Mouse (Mus musculus) stomach, embryonic 16.5 days (tissue): Measurements from ENCODE around the gene Adcy7. TPM values are rescaled to one million over a fixed set of nuclear protein-coding genes. Genes with fewer than 3 reads are reported as not detected.

Experiments
- ATAC-seq: fragments of 200-750 bp; cut with Nextera tagmentation; 2 replicates; pipeline ENCODE4 v1.8.0; 2017; ENCODE audit warnings: moderate number of reproducible peaks, moderate TSS enrichment; ENCODE audit not compliant: insufficient read depth, low FRiP score
- H3K27ac ChIP-seq: fragments of 300-500 bp; sonication (generic); 2 replicates; pipeline ENCODE4 v1.5.1; 2014; ENCODE audit warnings: low read length
- H3K27me3 ChIP-seq: fragments of 300-500 bp; sonication (generic); 2 replicates; pipeline ENCODE4 v1.6.1; 2014; ENCODE audit warnings: low read length, control low read depth, mixed read lengths; ENCODE audit not compliant: control insufficient read depth, insufficient read depth
- H3K36me3 ChIP-seq: fragments of 300-500 bp; sonication (generic); 2 replicates; pipeline ENCODE4 v1.6.1; 2014; ENCODE audit warnings: low read length; ENCODE audit not compliant: control insufficient read depth, insufficient read depth
- H3K4me1 ChIP-seq: fragments of 300-500 bp; sonication (generic); 2 replicates; pipeline ENCODE4 v1.6.1; 2014; ENCODE audit warnings: low read length, control low read depth, mixed read lengths; ENCODE audit not compliant: control insufficient read depth, insufficient read depth
- H3K4me2 ChIP-seq: fragments of 300-500 bp; sonication (generic); 2 replicates; pipeline ENCODE4 v1.6.1; 2014; ENCODE audit warnings: low read depth, low read length, mixed read lengths
- H3K4me3 ChIP-seq: fragments of 300-500 bp; sonication (generic); replicated peaks from 2 replicates; pipeline ENCODE4 v1.5.1; 2014; ENCODE audit warnings: mild to moderate bottlenecking, low read length
- H3K9ac ChIP-seq: fragments of 300-500 bp; sonication (generic); 2 replicates; pipeline ENCODE4 v1.6.1; 2014; ENCODE audit warnings: low read length
- H3K9me3 ChIP-seq: fragments of 300-500 bp; sonication (generic); replicated peaks from 2 replicates; pipeline ENCODE4 v1.6.1; 2016; ENCODE audit warnings: low read length, control low read depth; ENCODE audit not compliant: control insufficient read depth
- WGBS: fragments of 180-500 bp; shearing (Covaris S2); extraction: QIAGEN DNeasy Blood & Tissue Kit; methylation state at CpG from one replicate; pipeline ENCODE4 v1.1.7; 2014; 5-methylcytosine and 5-hydroxymethylcytosine counted together
- polyA plus RNA-seq: library from polyadenylated mRNA; unstranded; fragments of >200 nt; fragmentation: Nextera tagmentation; extraction: Ambion mirVana; gene quantifications from 2 replicates; pipeline ENCODE4 v1.2.1, GENCODE M21; 2015

Gene Adcy7
- polyA plus RNA-seq, 1 experiment from 2014 or later: 8.7 TPM

- Histone ChIP-seq H3K27me3 (no peaks in the 10 kb centered on the region), H3K4me3 (no peak overlapping the region), H3K4me1 (no peaks in the 10 kb centered on the region), H3K9me3 (no peaks in the 10 kb centered on the region), H3K9ac (no peak overlapping the region), H3K27ac (no peak overlapping the region), H3K4me2 (no peak overlapping the region), H3K36me3 (no peaks in the 10 kb centered on the region)
- 0 out of 2 replicates have a peak, but pooled peaks have one; percentile 69 for ATAC-seq
- WGBS: 84% methylated on average over 4 of the region's 4 CpGs
Observed at GRCm38 (mm10) chr8:88244298-88244697, 27.9 kb upstream of the Adcy7 start.

GRCm38 (mm10) chr8:88252791-88253190, 19.4 kb upstream of the Adcy7 start:
- Histone ChIP-seq H3K27ac (no peak overlapping the region), H3K4me1 (no peaks in the 10 kb centered on the region), H3K9ac (no peak overlapping the region), H3K36me3 (0 out of 2 replicates have a peak, but pooled peaks cover 6% of the 10 kb centered on the region), H3K4me2 (no peak overlapping the region), H3K27me3 (no peaks in the 10 kb centered on the region), H3K4me3 (no peak overlapping the region), H3K9me3 (no peaks in the 10 kb centered on the region)
- 80% methylated on average over 3 of the region's 3 CpGs for WGBS
- no peak for ATAC-seq

DNA sequence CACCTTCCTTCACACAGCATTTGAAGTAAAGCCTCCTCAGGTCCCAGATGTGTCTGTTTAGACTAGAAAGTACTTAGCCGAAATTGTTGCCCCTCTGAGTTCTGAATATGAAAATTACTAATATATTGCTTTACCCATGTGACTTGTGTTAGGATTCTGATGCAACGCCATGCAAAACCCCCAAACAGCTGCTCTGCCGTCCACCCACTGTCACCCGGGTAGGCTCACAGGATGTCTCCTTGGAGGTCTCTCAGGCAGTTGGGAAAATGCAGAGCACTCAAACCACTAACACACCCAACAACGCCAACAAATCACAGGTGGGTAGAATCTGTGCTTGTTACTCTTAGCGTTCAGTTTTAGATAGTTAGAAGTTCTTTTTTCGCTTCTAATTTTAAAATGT, 17.2 kb upstream of the Adcy7 start:
- WGBS: 82% methylated on average over 7 of the region's 7 CpGs
- Histone ChIP-seq H3K36me3 (0 out of 2 replicates have a peak, but pooled peaks cover 6% of the 10 kb centered on the region), H3K27me3 (no peaks in the 10 kb centered on the region), H3K27ac (no peak overlapping the region), H3K4me3 (no peak overlapping the region), H3K4me2 (no peak overlapping the region), H3K9me3 (no peaks in the 10 kb centered on the region), H3K9ac (no peak overlapping the region), H3K4me1 (no peaks in the 10 kb centered on the region)
- no peak for ATAC-seq

DNA sequence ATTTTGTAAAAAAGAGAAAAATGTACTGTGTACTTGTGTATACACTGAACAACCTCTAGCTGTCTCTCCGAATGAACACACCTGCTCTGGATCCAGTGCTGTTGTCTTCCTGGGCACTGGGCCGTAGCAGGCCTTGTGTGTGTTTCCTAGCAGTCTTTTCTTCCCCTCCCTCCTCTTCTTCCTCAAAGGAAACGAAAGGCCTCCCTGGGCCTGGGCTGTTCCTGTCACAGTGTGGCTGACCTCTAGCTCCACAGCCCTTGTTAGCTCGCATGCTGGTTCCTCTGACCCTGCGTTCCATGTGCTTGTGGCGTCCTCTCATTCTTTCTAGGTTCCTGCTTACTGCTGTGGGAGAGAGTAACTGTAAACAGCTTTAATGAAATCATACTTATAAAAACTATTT, 14.2 kb upstream of the Adcy7 start:
- no peaks in the 10 kb centered on the region for H3K9me3 ChIP-seq
- H3K4me2 ChIP-seq: no peak overlapping the region
- H3K4me3 ChIP-seq: no peak overlapping the region
- H3K9ac ChIP-seq: no peak overlapping the region
- H3K36me3 ChIP-seq: no peaks in the 10 kb centered on the region; the same call in 1 of the 2 replicates
- H3K27me3 ChIP-seq: no peaks in the 10 kb centered on the region
- no peak overlapping the region for H3K27ac ChIP-seq
- WGBS: 55% methylated on average over 6 of the region's 6 CpGs
- no peak for ATAC-seq
- peaks cover 6% of the 10 kb centered on the region; the same call in 1 of the 2 replicates for H3K4me1 ChIP-seq

GRCm38 (mm10) chr8:88258544-88258943, 13.7 kb upstream of the Adcy7 start:
- no peak overlapping the region for H3K27ac ChIP-seq
- H3K36me3 ChIP-seq: no peaks in the 10 kb centered on the region; the same call in 1 of the 2 replicates
- 76% methylated on average over 11 of the region's 11 CpGs for WGBS
- no peak overlapping the region for H3K9ac ChIP-seq
- no peaks in the 10 kb centered on the region for H3K9me3 ChIP-seq
- H3K4me2 ChIP-seq: no peak overlapping the region
- no peak overlapping the region for H3K4me3 ChIP-seq
- no peak for ATAC-seq
- no peaks in the 10 kb centered on the region for H3K27me3 ChIP-seq
- peaks cover 6% of the 10 kb centered on the region; the same call in 1 of the 2 replicates for H3K4me1 ChIP-seq

DNA sequence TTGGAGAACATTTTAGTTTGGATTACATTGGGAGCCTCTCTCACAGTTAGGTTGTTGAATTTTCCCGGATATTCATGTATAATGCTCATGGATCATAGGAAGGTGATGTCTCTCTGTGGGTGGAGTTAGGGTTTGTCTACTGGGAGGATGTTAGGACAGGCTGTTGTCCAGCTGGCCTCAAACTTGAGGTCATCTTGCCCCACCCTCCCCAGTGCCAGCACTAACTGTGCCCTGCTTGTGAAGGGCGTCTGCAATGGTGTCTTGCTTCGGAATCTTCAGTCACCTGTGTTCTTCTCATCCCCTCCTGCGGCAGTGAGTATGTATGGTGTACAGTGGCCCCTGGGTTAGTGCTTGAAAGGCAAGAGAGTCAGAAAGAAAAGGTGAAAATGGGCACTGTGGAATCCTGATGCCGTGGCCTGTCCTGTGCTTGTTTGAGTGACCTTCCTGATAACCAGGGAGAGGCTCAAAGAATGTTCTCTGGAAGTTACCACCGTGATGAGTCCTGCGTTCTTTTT, 11.7 kb upstream of the Adcy7 start:
- WGBS: 82% methylated on average over 7 of the region's 7 CpGs
- Histone ChIP-seq H3K27me3 (no peaks in the 10 kb centered on the region), H3K4me1 (peaks cover 9% of the 10 kb centered on the region; the same call in 1 of the 2 replicates), H3K9ac (no peak overlapping the region), H3K36me3 (no peaks in the 10 kb centered on the region; the same call in 1 of the 2 replicates), H3K9me3 (no peaks in the 10 kb centered on the region), H3K4me3 (no peak overlapping the region), H3K4me2 (no peak overlapping the region), H3K27ac (no peak overlapping the region)
- ATAC-seq: no peak

DNA sequence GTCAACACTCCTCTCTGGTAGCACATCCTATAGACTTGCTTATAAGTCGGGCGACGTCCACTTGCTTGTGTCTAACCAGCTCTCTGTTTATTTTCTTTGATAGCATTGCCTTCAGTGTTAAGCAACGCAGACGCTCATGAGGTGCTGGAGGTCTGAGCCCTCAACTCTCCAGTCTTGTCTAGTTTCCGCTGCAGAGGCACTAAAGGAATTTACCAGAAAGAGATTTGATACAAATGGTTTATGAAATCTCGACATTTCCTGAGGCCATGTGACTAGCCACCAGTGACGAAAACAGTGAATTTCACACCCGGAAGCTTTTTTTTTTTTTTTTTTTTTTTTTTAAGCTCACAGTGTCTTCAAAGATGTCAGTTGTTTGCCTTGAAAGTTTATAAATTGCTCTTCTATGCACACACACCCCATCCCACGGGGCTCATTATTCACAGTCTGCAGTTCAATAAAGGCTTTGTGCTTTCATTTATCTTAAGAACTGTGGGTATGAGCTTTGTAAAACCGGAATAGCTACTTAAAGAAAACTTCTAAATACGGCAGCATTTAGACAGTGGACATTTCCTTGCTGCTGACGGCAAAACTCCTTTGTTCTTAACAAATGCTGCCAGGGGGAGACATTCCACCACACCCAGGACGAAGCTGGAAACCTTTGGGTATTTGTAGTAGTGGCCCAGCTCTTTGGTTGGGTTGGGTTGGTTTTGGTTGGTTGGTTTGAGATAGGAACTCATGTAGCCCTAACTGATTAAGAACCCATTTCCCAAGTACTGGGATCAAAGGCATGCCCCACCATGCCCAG, 9.2 kb upstream of the Adcy7 start:
- Histone ChIP-seq H3K4me3 (no peak overlapping the region), H3K27me3 (no peaks in the 10 kb centered on the region), H3K36me3 (no peaks in the 10 kb centered on the region; the same call in 1 of the 2 replicates), H3K9ac (no peak overlapping the region; the same call in 1 of the 2 replicates), H3K27ac (peak overlapping the region; percentile 73), H3K4me2 (peak overlapping the region; percentile 28; the same call in 1 of the 2 replicates), H3K4me1 (peaks cover 9% of the 10 kb centered on the region; the same call in 1 of the 2 replicates), H3K9me3 (no peaks in the 10 kb centered on the region)
- peak; percentile 44; the same call in 1 of the 2 replicates for ATAC-seq
- 17% methylated on average over 14 of the region's 14 CpGs for WGBS

- Histone ChIP-seq H3K9me3 (no peaks in the 10 kb centered on the region), H3K27me3 (no peaks in the 10 kb centered on the region; the same call in 1 of the 2 replicates), H3K36me3 (no peaks in the 10 kb centered on the region), H3K4me3 (no peak overlapping the region), H3K27ac (no peak overlapping the region), H3K4me1 (peaks cover 9% of the 10 kb centered on the region; the same call in 1 of the 2 replicates), H3K4me2 (no peak overlapping the region), H3K9ac (no peak overlapping the region)
- 0 out of 2 replicates have a peak, but pooled peaks have one; percentile 7 for ATAC-seq
- WGBS: 19% methylated on average over 2 of the region's 2 CpGs
Observed at GRCm38 (mm10) chr8:88265511-88265910, 6.7 kb upstream of the Adcy7 start.

- no peak overlapping the region for H3K4me3 ChIP-seq
- no peak for ATAC-seq
- H3K9ac ChIP-seq: no peak overlapping the region
- H3K4me1 ChIP-seq: peaks cover 9% of the 10 kb centered on the region; the same call in 1 of the 2 replicates
- no peaks in the 10 kb centered on the region for H3K36me3 ChIP-seq
- H3K9me3 ChIP-seq: no peaks in the 10 kb centered on the region
- no peaks in the 10 kb centered on the region; the same call in 1 of the 2 replicates for H3K27me3 ChIP-seq
- no peak overlapping the region for H3K4me2 ChIP-seq
- H3K27ac ChIP-seq: no peak overlapping the region
- WGBS: 46% methylated on average over 10 of the region's 10 CpGs
Observed at GRCm38 (mm10) chr8:88266170-88266800, 5.9 kb upstream of the Adcy7 start.
